Mouse (Mus musculus) C2C12 (cell line): ENCODE data around the gene Tmem258.

Experiments
- CEBPB ChIP-seq: IDR thresholded peaks from one replicate; pipeline ENCODE4 v1.6.1; 2011; ENCODE audit warnings: low read depth, mild to moderate bottlenecking, control low read depth, moderate library complexity
- CTCF ChIP-seq: IDR thresholded peaks from one replicate; pipeline ENCODE4 v1.5.1; 2011; ENCODE audit not compliant: control insufficient read depth, insufficient read depth, insufficient read length
- MAX ChIP-seq: IDR thresholded peaks from one replicate; pipeline ENCODE4 v1.6.1; 2011; ENCODE audit warnings: mild to moderate bottlenecking, control low read depth
- USF1 ChIP-seq: IDR thresholded peaks from one replicate; pipeline ENCODE4 v1.6.1; 2011; ENCODE audit warnings: low read depth, mild to moderate bottlenecking, control low read depth, moderate library complexity

DNA sequence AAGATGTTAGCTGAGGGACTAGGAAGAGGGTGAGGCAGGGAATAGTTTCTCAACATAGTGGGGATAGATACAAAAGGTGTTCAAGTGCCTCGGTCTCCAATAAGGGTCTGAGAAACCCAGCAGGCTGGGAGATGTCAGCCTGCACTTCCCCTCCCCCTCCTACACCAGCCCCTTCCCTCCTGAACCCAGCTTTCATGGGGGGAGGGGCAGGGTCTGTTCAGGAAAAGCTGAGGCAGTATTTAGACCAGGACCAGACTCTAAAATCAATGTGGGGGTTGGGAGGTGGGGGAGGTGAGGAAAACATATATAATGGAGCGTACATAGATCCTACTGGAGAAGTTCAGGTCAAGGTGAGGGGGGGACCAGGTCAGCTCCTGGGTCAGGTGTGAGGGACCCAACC lies 35.6 kb downstream of the Tmem258 start:
- TF ChIP-seq CTCF (no peak), MAX (no peak), USF1 (no peak), CEBPB (no peak)
